Mouse (Mus musculus): ENCODE results near the gene Ccdc141.

- no peak for TF ChIP-seq POLR2A (IDR thresholded peaks at IDR 0.05; ENCODE audit: control insufficient read depth, extremely low read depth, insufficient read depth, low read length, poor library complexity)
- no peak for TF ChIP-seq CTCF (IDR thresholded peaks at IDR 0.05; ENCODE audit: borderline replicate concordance, control insufficient read depth, extremely low read depth, insufficient read depth, low read length, poor library complexity)
Observed at GRCm38 (mm10) chr2:77073930-77074329, 96.5 kb downstream of the Ccdc141 start.
